Mouse (Mus musculus): ENCODE results near the gene Myo3b. TPM values are rescaled to one million over a fixed set of nuclear protein-coding genes. Genes with fewer than 3 reads are reported as not detected.

Gene Myo3b
- polyA plus RNA-seq, 1 experiment: 0.04 TPM

DNA sequence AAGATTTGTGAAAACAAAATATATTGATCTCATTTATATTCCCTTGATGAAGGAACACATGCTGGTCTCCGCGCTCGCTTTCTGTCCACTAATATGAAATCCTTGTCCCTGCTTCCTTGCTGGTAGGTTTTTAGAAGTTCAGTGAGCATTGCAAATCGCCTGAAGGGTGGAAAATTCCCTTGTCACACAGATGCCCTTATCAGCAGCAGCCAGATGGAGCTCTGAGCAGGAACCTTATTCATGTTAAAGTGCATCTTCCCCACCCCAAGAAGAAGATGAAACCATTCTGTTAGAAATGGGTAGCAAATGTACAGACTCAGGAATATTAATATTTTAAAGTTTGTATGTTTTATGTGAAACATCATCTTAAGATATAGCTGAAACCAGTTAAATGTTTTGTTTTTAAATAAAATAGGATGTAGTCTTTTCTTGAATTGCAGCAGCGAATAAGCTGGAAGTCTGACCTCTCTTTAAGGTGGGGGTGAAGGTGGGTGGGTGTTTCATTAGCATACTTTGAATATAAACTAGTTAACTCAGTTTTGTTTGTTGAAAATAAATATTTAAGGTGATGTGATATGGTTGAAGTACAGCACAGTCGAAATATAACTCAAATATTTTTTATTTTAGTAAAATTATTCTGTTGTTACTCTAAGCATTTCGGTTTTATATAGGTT lies 39.7 kb upstream of the Myo3b start:
- Histone ChIP-seq H3K4me2 (ENCODE audit: low read depth) (no peak overlapping the region), H3K79me2 (ENCODE audit: control insufficient read depth, insufficient read depth) (no peaks in the 10 kb centered on the region), H3K4me3 (no peak overlapping the region), H3K36me3 (ENCODE audit: control insufficient read depth, insufficient read depth) (peaks cover 36% of the 10 kb centered on the region), H3K27me3 (ENCODE audit: control insufficient read depth, insufficient read depth, insufficient read length) (no peaks in the 10 kb centered on the region), H3ac (ENCODE audit: control insufficient read depth, insufficient read length) (no peak overlapping the region)
- no peak for TF ChIP-seq SRF (IDR thresholded peaks at IDR 0.05; ENCODE audit: control insufficient read depth, insufficient read length, low read depth)
- TF ChIP-seq MYOD1 (IDR thresholded peaks at IDR 0.05; ENCODE audit: control insufficient read depth in 1 of 3, insufficient read length in 2 of 3, low read depth in 2 of 3): no peak
- no peak for TF ChIP-seq POLR2AphosphoS2 (IDR thresholded peaks at IDR 0.05; ENCODE audit: insufficient read length, low read depth)
- TF ChIP-seq REST (IDR thresholded peaks at IDR 0.05; ENCODE audit: insufficient read depth, insufficient read length): no peak
- TF ChIP-seq POLR2A (IDR thresholded peaks at IDR 0.05; ENCODE audit: insufficient read length, low read depth): no peak
- TF ChIP-seq TCF3 (IDR thresholded peaks at IDR 0.05; ENCODE audit: insufficient read length, low read depth): no peak
- no peak for TF ChIP-seq TCF12 (IDR thresholded peaks at IDR 0.05; ENCODE audit: insufficient read depth, poor library complexity, severe bottlenecking)
- TF ChIP-seq MYOG (IDR thresholded peaks at IDR 0.05; ENCODE audit: control insufficient read depth in 1 of 3, insufficient read depth in 1 of 3, insufficient read length in 2 of 3, low read depth in 2 of 3): no peak
- no peak for TF ChIP-seq USF1 (IDR thresholded peaks at IDR 0.05; ENCODE audit: low read depth)
- TF ChIP-seq E2F4 (IDR thresholded peaks at IDR 0.05; ENCODE audit: insufficient read depth): no peak
- TF ChIP-seq CEBPB (IDR thresholded peaks at IDR 0.05; ENCODE audit: insufficient read depth, poor library complexity, severe bottlenecking): no peak
- TF ChIP-seq MAX (IDR thresholded peaks at IDR 0.05; ENCODE audit: low read depth): no peak

DNA sequence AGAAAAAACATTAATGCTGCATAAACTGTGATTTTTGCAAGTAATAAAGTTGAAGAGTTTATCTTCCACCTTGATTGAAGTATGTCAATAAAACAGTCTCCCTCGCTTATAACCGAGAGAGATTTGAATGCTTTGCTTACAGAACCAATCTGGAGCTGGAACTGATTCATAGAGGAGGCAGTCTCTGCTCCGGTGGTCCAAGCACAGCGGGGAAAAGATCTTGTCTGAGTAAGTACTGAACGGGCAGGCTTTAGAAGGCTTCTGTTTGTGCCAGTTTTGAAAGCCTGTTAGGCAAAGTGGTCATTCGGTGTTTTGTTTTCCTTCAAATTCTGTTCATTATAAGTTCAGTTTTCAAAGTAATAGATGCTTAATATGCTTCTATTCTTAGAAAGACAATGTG lies 38.6 kb upstream of the Myo3b start:
- no peaks in the 10 kb centered on the region for H3K79me2 ChIP-seq (ENCODE audit: control insufficient read depth, insufficient read depth)
- peaks cover 36% of the 10 kb centered on the region for H3K36me3 ChIP-seq (ENCODE audit: control insufficient read depth, insufficient read depth)
- no peak overlapping the region for H3K4me2 ChIP-seq (ENCODE audit: low read depth)
- H3K4me3 ChIP-seq: no peak overlapping the region
- TF ChIP-seq TCF12 (IDR thresholded peaks at IDR 0.05; ENCODE audit: insufficient read depth, poor library complexity, severe bottlenecking) (no peak), TCF3 (IDR thresholded peaks at IDR 0.05; ENCODE audit: insufficient read length, low read depth) (no peak), MAX (IDR thresholded peaks at IDR 0.05; ENCODE audit: low read depth) (no peak), POLR2AphosphoS2 (IDR thresholded peaks at IDR 0.05; ENCODE audit: insufficient read length, low read depth) (no peak), MYOD1 (IDR thresholded peaks at IDR 0.05; ENCODE audit: control insufficient read depth in 1 of 3, insufficient read length in 2 of 3, low read depth in 2 of 3) (no peak), REST (IDR thresholded peaks at IDR 0.05; ENCODE audit: insufficient read depth, insufficient read length) (no peak), USF1 (IDR thresholded peaks at IDR 0.05; ENCODE audit: low read depth) (no peak), POLR2A (IDR thresholded peaks at IDR 0.05; ENCODE audit: insufficient read length, low read depth) (no peak), MYOG (IDR thresholded peaks at IDR 0.05; ENCODE audit: control insufficient read depth in 1 of 3, insufficient read depth in 1 of 3, insufficient read length in 2 of 3, low read depth in 2 of 3) (no peak), SRF (IDR thresholded peaks at IDR 0.05; ENCODE audit: control insufficient read depth, insufficient read length, low read depth) (no peak), E2F4 (IDR thresholded peaks at IDR 0.05; ENCODE audit: insufficient read depth) (no peak), CEBPB (IDR thresholded peaks at IDR 0.05; ENCODE audit: insufficient read depth, poor library complexity, severe bottlenecking) (no peak)
- no peak overlapping the region for H3ac ChIP-seq (ENCODE audit: control insufficient read depth, insufficient read length)
- no peaks in the 10 kb centered on the region for H3K27me3 ChIP-seq (ENCODE audit: control insufficient read depth, insufficient read depth, insufficient read length)

DNA sequence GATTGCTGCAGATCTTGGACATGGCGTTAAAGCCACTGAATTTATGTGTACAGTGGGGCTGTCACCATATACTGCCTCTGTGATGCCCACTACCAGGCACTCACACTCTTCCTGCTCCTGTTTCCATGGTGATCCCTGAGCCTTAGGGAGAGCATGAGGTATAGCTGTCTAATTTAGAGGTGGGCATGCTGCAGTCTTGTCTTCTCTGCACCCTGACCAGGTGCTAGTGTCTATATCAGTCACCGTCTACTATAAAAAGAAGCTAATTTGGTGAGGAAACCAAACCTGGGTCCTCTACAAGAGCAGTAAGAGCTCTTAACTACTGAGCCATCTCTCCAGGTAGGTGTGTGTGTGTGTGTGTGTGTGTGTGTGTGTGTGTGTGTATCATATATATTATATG lies 32.4 kb upstream of the Myo3b start:
- Histone ChIP-seq H3ac (ENCODE audit: control insufficient read depth, insufficient read length) (no peak overlapping the region), H3K79me2 (ENCODE audit: control insufficient read depth, insufficient read depth) (no peaks in the 10 kb centered on the region), H3K36me3 (ENCODE audit: control insufficient read depth, insufficient read depth) (peaks cover 11% of the 10 kb centered on the region), H3K4me3 (no peak overlapping the region), H3K4me2 (ENCODE audit: low read depth) (no peak overlapping the region), H3K27me3 (ENCODE audit: control insufficient read depth, insufficient read depth, insufficient read length) (no peaks in the 10 kb centered on the region)
- TF ChIP-seq USF1 (IDR thresholded peaks at IDR 0.05; ENCODE audit: low read depth): no peak
- no peak for TF ChIP-seq POLR2A (IDR thresholded peaks at IDR 0.05; ENCODE audit: insufficient read length, low read depth)
- TF ChIP-seq MYOG (IDR thresholded peaks at IDR 0.05; ENCODE audit: control insufficient read depth in 1 of 3, insufficient read depth in 1 of 3, insufficient read length in 2 of 3, low read depth in 2 of 3): no peak
- TF ChIP-seq E2F4 (IDR thresholded peaks at IDR 0.05; ENCODE audit: insufficient read depth): no peak
- TF ChIP-seq TCF3 (IDR thresholded peaks at IDR 0.05; ENCODE audit: insufficient read length, low read depth): no peak
- no peak for TF ChIP-seq TCF12 (IDR thresholded peaks at IDR 0.05; ENCODE audit: insufficient read depth, poor library complexity, severe bottlenecking)
- no peak for TF ChIP-seq MAX (IDR thresholded peaks at IDR 0.05; ENCODE audit: low read depth)

DNA sequence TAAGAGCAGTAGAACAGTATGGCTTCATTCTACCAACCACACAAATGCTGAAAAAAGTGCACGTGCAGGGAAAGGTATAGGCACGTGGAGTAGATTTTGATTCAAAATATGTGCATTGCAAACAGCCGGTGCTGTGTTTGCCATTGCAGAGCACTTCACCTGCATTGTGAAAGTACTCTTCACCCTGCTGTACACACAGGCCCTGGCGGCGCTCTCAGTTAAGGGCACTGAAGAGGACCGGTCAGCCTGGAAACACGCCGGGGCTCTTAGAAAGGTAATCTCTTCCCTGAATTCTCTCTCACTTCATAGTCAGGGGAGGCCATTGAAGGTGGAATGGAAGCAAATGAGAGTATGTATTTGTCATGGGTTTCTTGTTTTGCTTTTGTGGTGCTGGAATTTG lies 26.0 kb upstream of the Myo3b start:
- Histone ChIP-seq H3K27me3 (ENCODE audit: control insufficient read depth, insufficient read depth, insufficient read length) (no peaks in the 10 kb centered on the region), H3K4me2 (ENCODE audit: low read depth) (no peak overlapping the region), H3ac (ENCODE audit: control insufficient read depth, insufficient read length) (no peak overlapping the region), H3K4me3 (no peak overlapping the region), H3K79me2 (ENCODE audit: control insufficient read depth, insufficient read depth) (no peaks in the 10 kb centered on the region), H3K36me3 (ENCODE audit: control insufficient read depth, insufficient read depth) (peaks cover 32% of the 10 kb centered on the region)
- TF ChIP-seq MYOD1 (IDR thresholded peaks at IDR 0.05; ENCODE audit: control insufficient read depth in 1 of 3, insufficient read length in 2 of 3, low read depth in 2 of 3) (no peak), MYOG (IDR thresholded peaks at IDR 0.05; ENCODE audit: control insufficient read depth in 1 of 3, insufficient read depth in 1 of 3, insufficient read length in 2 of 3, low read depth in 2 of 3) (no peak), TCF12 (IDR thresholded peaks at IDR 0.05; ENCODE audit: insufficient read depth, poor library complexity, severe bottlenecking) (no peak), E2F4 (IDR thresholded peaks at IDR 0.05; ENCODE audit: insufficient read depth) (no peak), USF1 (IDR thresholded peaks at IDR 0.05; ENCODE audit: low read depth) (no peak), POLR2A (IDR thresholded peaks at IDR 0.05; ENCODE audit: insufficient read length, low read depth) (no peak), MAX (IDR thresholded peaks at IDR 0.05; ENCODE audit: low read depth) (no peak), SRF (IDR thresholded peaks at IDR 0.05; ENCODE audit: control insufficient read depth, insufficient read length, low read depth) (no peak), REST (IDR thresholded peaks at IDR 0.05; ENCODE audit: insufficient read depth, insufficient read length) (no peak), TCF3 (IDR thresholded peaks at IDR 0.05; ENCODE audit: insufficient read length, low read depth) (no peak), CEBPB (IDR thresholded peaks at IDR 0.05; ENCODE audit: insufficient read depth, poor library complexity, severe bottlenecking) (no peak), POLR2AphosphoS2 (IDR thresholded peaks at IDR 0.05; ENCODE audit: insufficient read length, low read depth) (no peak)

All from myocyte (in vitro differentiated cells).